Mouse (Mus musculus) ES-Bruce4 (cell line): ENCODE results near the gene Sos1.

Experiments used
- EP300 ChIP-seq: IDR thresholded peaks from 2 replicates; pipeline ENCODE4 v1.6.1; 2011; ENCODE audit warnings: low read depth, low read length; ENCODE audit not compliant: insufficient read depth
- POLR2A ChIP-seq: IDR thresholded peaks from one replicate; pipeline ENCODE4 v1.8.1; 2011; ENCODE audit warnings: low read length; ENCODE audit not compliant: insufficient read depth

- TF ChIP-seq EP300, result no peak
- TF ChIP-seq POLR2A, result no peak
Measured at GRCm38 (mm10) chr17:80360245-80360644, 120.0 kb downstream of the Sos1 start.
